Mouse (Mus musculus) stomach, postnatal 0 days (tissue): ENCODE results near the gene Slc39a3. TPM values are rescaled to one million over a fixed set of nuclear protein-coding genes. Genes with fewer than 3 reads are reported as not detected.
A peak's percentile ranks its signal among the peaks of the same experiment; 100 is the strongest.
"Not testable (repeated sequence)": the region's sequence is repeated elsewhere in the genome, so short reads cannot be mapped to it uniquely, and the experiment has no call there.

ENCODE experiments used
- ATAC-seq: fragments of 200-750 bp; cut with Nextera tagmentation; 2 replicates; pipeline ENCODE4 v1.8.0; 2017; ENCODE audit not compliant: low FRiP score, low TSS enrichment
- DNase-seq: peaks from one replicate; pipeline ENCODE4 v3.0.0-alpha.2; 2016; ENCODE audit warnings: low spot score
- H3K27ac ChIP-seq: fragments of 300-500 bp; sonication (generic); replicated peaks from 2 replicates; pipeline ENCODE4 v1.5.1; 2014; ENCODE audit warnings: mild to moderate bottlenecking, control low read depth
- H3K27me3 ChIP-seq: fragments of 300-500 bp; sonication (generic); 2 replicates; pipeline ENCODE4 v1.6.1; 2014; ENCODE audit warnings: low read length; ENCODE audit not compliant: control insufficient read depth, insufficient read depth
- H3K36me3 ChIP-seq: fragments of 300-500 bp; sonication (generic); 2 replicates; pipeline ENCODE4 v1.6.1; 2014; ENCODE audit warnings: low read length, mixed read lengths; ENCODE audit not compliant: control insufficient read depth, insufficient read depth
- H3K4me1 ChIP-seq: fragments of 300-500 bp; sonication (generic); replicated peaks from 2 replicates; pipeline ENCODE4 v1.6.1; 2014; ENCODE audit warnings: antibody characterized with exemption; ENCODE audit not compliant: control insufficient read depth, insufficient read depth
- H3K4me2 ChIP-seq: fragments of 300-500 bp; sonication (generic); replicated peaks from 2 replicates; pipeline ENCODE4 v1.6.1; 2014; ENCODE audit warnings: low read depth, mild to moderate bottlenecking, control low read depth, moderate library complexity
- H3K4me3 ChIP-seq: fragments of 300-500 bp; sonication (generic); 2 replicates; pipeline ENCODE4 v1.5.1; 2014; ENCODE audit warnings: low read depth, low read length, control low read depth
- H3K9ac ChIP-seq: fragments of 300-500 bp; sonication (generic); 2 replicates; pipeline ENCODE4 v1.6.1; 2014; ENCODE audit warnings: mild to moderate bottlenecking, low read length, control low read depth, mixed read lengths
- H3K9me3 ChIP-seq: fragments of 300-500 bp; sonication (generic); 2 replicates; pipeline ENCODE4 v1.6.1; 2016; ENCODE audit warnings: low read length; ENCODE audit not compliant: control insufficient read depth
- CTCF ChIP-seq: IDR thresholded peaks from 2 replicates; pipeline ENCODE4 v1.5.1; 2016; ENCODE audit warnings: antibody characterized with exemption, low read depth, mild to moderate bottlenecking, moderate library complexity
- EP300 ChIP-seq: optimal IDR thresholded peaks from 2 replicates; pipeline ENCODE3; 2016; ENCODE audit warnings: antibody characterized with exemption
- WGBS: fragments of 180-500 bp; shearing (Covaris S2); extraction: QIAGEN DNeasy Blood & Tissue Kit; methylation state at CpG from one replicate; pipeline ENCODE4 v1.1.7; 2014; 5-methylcytosine and 5-hydroxymethylcytosine counted together
- polyA plus RNA-seq: library from polyadenylated mRNA; unstranded; fragments of >200 nt; fragmentation: Nextera tagmentation; extraction: Ambion mirVana; gene quantifications from 2 replicates; pipeline ENCODE4 v1.2.1, GENCODE M21; 2015

The Slc39a3 gene
- polyA plus RNA-seq, 1 experiment from 2014 or later: 11.0 TPM

DNA sequence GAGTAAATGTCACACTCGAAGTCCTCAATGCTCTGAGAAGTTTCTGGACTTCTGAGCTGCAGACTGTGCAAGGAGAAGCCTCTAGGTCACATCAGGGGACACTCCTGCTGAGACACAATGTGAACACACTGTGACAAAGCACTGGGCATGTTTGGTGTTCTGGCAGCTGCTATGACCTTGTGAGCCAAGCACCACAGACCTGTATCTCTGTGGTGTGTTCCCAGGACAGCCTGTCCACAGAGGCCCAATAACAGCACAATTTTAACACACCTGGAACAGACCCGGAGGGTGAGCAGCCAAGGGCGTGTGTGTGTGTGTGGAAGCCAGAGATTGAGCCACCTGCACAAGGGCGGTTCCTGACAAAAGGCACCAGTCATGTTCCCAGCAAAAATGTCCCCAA is 42.6 kb downstream of the Slc39a3 start:
- no peak for ATAC-seq

DNA sequence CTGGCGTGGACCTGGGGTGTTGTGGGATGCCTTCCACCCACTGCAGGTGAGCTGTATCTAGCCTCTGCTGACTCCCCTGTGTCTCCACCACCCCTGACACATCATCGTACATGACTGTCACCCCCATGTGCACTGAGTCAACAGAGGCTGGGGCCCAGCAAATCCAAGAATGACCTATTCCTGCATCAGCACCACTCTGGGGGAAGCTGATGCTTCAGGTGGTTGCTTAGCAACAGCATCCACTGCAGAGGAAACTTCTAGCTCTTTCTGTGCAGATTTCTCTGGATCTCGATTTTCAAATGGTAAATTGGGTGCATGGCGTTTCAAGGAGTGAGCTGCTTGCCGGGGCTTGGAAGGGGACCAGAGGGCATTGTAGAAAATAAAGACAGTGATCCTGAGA is 44.0 kb downstream of the Slc39a3 start:
- Histone ChIP-seq H3K36me3 (no peaks in the 10 kb centered on the region), H3K27ac (no peak overlapping the region), H3K9ac (no peak overlapping the region), H3K4me2 (no peak overlapping the region), H3K4me1 (no peaks in the 10 kb centered on the region), H3K9me3 (no peaks in the 10 kb centered on the region), H3K27me3 (no peaks in the 10 kb centered on the region), H3K4me3 (no peak overlapping the region)
- WGBS: 61% methylated on average over 5 of the region's 5 CpGs
- DNase-seq (no peak), ATAC-seq (no peak)
- TF ChIP-seq CTCF (no peak), EP300 (no peak)

More for the DNA sequence above, 42.6 kb downstream of the Slc39a3 start:
- H3K36me3 ChIP-seq: no peaks in the 10 kb centered on the region
- 48% methylated on average over 4 of the region's 4 CpGs for WGBS
- H3K27me3 ChIP-seq: no peaks in the 10 kb centered on the region
- H3K9me3 ChIP-seq: no peaks in the 10 kb centered on the region
- H3K4me1 ChIP-seq: no peaks in the 10 kb centered on the region; the same call in 1 of the 2 replicates
- 0 out of 2 replicates have a peak overlapping the region, but pooled peaks have one; percentile 27 for H3K9ac ChIP-seq
- no peak overlapping the region for H3K4me3 ChIP-seq
- H3K27ac ChIP-seq: no peak overlapping the region
- H3K4me2 ChIP-seq: no peak overlapping the region
- TF ChIP-seq EP300: no peak
- no peak for TF ChIP-seq CTCF
- DNase-seq: no peak

DNA sequence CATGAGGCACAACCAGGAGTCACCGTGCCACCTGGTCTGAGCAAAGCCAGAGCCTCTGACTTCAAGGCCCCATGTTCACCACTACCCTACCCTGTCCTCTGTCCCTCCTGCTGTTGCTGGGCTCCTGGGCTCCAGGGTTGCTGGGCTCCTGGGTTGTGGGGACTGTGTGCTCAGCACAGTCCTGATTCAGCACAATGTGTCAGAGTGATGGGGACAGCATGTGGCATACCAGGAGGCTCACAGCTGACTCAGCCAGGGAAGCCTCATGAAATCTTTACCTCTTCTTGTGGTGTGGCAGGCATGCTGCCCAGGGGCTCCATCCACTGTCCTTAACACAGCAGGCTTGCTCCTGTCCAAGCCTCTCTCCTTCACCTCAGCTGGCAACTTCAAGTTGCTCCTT is 45.3 kb downstream of the Slc39a3 start:
- WGBS: 85% methylated on average over 1 of the region's 1 CpGs
- no peak overlapping the region for H3K9ac ChIP-seq
- ATAC-seq: no peak

DNA sequence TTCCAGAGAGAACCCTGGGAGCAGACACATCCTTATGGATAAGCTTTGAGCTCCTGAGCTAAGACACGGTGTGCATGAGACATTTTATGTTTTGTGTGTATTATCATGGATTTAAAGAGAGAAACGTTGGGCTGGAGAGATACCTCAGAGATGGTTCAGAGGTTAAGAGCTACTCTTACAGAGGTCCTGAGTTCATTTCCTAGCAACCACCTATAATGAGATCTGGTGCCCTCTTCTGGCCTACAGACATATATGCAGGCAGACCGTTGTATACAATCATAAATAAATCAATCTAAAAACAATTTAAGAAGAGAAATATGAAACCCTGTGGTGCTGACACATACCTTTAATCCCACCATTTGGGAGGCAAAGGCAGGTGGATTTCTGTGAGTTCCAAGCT is 46.2 kb downstream of the Slc39a3 start:
- H3K4me1 ChIP-seq: no peaks in the 10 kb centered on the region
- H3K36me3 ChIP-seq: no peaks in the 10 kb centered on the region
- no peak for DNase-seq
- H3K9ac ChIP-seq: no peak overlapping the region
- no peak overlapping the region for H3K4me3 ChIP-seq
- no peak for ATAC-seq
- H3K27me3 ChIP-seq: no peaks in the 10 kb centered on the region
- H3K27ac ChIP-seq: no peak overlapping the region
- no peak for TF ChIP-seq EP300
- TF ChIP-seq CTCF: peak; percentile 75
- 13% methylated on average over 3 of the region's 3 CpGs for WGBS
- no peak overlapping the region for H3K4me2 ChIP-seq
- no peaks in the 10 kb centered on the region for H3K9me3 ChIP-seq

More for the DNA sequence above, 45.3 kb downstream of the Slc39a3 start:
- DNase-seq: no peak
- Histone ChIP-seq H3K27me3 (no peaks in the 10 kb centered on the region), H3K36me3 (no peaks in the 10 kb centered on the region), H3K9me3 (no peaks in the 10 kb centered on the region), H3K4me3 (no peak overlapping the region), H3K4me2 (no peak overlapping the region), H3K27ac (no peak overlapping the region), H3K4me1 (no peaks in the 10 kb centered on the region)
- no peak for TF ChIP-seq CTCF
- TF ChIP-seq EP300: no peak

DNA sequence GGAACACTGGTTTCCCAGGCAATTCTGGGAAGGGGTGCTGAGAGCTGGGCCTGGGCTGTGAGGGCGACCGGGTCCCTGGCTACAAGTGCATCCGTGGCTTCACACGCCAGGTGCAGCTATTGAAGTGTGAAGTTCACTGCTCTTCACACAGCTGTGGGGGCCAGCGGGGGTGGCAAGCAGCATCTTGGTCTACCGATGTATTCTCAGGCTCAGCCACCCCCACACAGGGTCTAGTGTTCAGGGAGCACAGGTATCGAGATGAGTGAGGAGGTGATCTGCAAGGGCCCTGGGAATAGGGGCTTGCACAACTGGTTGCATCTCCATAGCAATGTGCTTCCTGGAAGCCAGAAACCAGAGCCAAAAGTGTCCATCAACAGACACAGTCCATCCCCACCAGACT is 46.8 kb downstream of the Slc39a3 start:
- no peak for TF ChIP-seq CTCF
- no peak for TF ChIP-seq EP300
- ATAC-seq: no peak
- H3K36me3 ChIP-seq: no peaks in the 10 kb centered on the region

DNA sequence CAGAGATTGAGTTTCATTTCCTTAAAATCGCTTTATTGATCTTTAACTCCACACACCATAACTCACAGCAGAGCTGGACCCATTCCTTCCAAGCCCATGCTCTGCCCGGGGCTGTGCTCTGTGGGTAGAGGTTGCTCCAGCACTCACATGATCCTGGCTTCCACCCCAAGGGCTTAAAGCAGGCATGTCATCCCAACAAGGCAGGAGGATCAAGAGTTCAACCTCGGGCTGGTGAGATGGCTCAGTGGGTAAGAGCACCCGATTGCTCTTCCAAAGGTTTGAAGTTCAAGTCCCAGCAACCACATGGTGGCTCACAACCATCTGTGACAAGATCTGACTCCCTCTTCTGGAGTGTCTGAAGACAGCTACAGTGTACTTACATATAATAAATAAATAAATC is 47.4 kb downstream of the Slc39a3 start:
- not testable (repeated sequence) for H3K9me3 ChIP-seq, H3K27ac ChIP-seq, H3K4me3 ChIP-seq, H3K4me2 ChIP-seq, H3K9ac ChIP-seq, H3K27me3 ChIP-seq, ATAC-seq, H3K36me3 ChIP-seq, H3K4me1 ChIP-seq, DNase-seq
- 54% methylated on average over 4 of the region's 4 CpGs for WGBS

More for the DNA sequence above, 46.8 kb downstream of the Slc39a3 start:
- 78% methylated on average over 7 of the region's 7 CpGs for WGBS
- Histone ChIP-seq H3K27me3 (no peaks in the 10 kb centered on the region), H3K4me2 (no peak overlapping the region), H3K9me3 (no peaks in the 10 kb centered on the region), H3K27ac (no peak overlapping the region), H3K4me3 (no peak overlapping the region), H3K4me1 (peaks cover 3% of the 10 kb centered on the region; the same call in 1 of the 2 replicates), H3K9ac (no peak overlapping the region)
- DNase-seq: no peak
